Mouse (Mus musculus): Measurements from ENCODE around the gene Mmrn2. TPM values are rescaled to one million over a fixed set of nuclear protein-coding genes. Genes with fewer than 3 reads are reported as not detected.

Mmrn2 gene
- polyA plus RNA-seq, 1 experiment: 21.0 TPM

Other genes with a start within 250 kb of the Mmrn2 start
- gene Npy4r, start 223.0 kb upstream of the Mmrn2 start, polyA plus RNA-seq (2012; rRNA removed): 0.11 and 0.14 TPM in 2 replicates
- 0.34 and 0.51 TPM in 2 replicates for gene Gprin2, start 173.8 kb upstream of the Mmrn2 start, polyA plus RNA-seq (2012; rRNA removed)
- 4.7 and 6.6 TPM in 2 replicates for gene Syt15, start 155.9 kb upstream of the Mmrn2 start, polyA plus RNA-seq (2012; rRNA removed)
- 4.9 and 5.9 TPM in 2 replicates for gene Shld2, start 65.0 kb upstream of the Mmrn2 start, polyA plus RNA-seq (2012; rRNA removed)
- 69.3 and 78.9 TPM in 2 replicates for gene Glud1, start 64.7 kb upstream of the Mmrn2 start, polyA plus RNA-seq (2012; rRNA removed)
- not detected in 2 replicates for gene Fam25c, start 20.0 kb upstream of the Mmrn2 start, polyA plus RNA-seq (2012; rRNA removed)
- gene Sncg, start 676 bp upstream of the Mmrn2 start, polyA plus RNA-seq (2012; rRNA removed): 522 and 740 TPM in 2 replicates
- 21.9 and 22.7 TPM in 2 replicates for gene Bmpr1a, start 127.9 kb downstream of the Mmrn2 start, polyA plus RNA-seq (2012; rRNA removed)
- gene 9230112D13Rik, start 147.3 kb downstream of the Mmrn2 start, polyA plus RNA-seq (2012; rRNA removed): 0.61 and 0.70 TPM in 2 replicates
- gene Ldb3, start 213.2 kb downstream of the Mmrn2 start, polyA plus RNA-seq (2012; rRNA removed): 4.6 and 6.6 TPM in 2 replicates
- not detected in 2 replicates for gene Opn4, start 224.7 kb downstream of the Mmrn2 start, polyA plus RNA-seq (2012; rRNA removed)